Mouse (Mus musculus): ENCODE measurements at regions not wholly inside any gene's neighbourhood (a gene's known extent, or its start where the extent isn't known, plus 50 kb on each side); places are given as distances from the start of the nearest gene placed in this dataset.
"Not testable (repeated sequence)": the region's sequence is repeated elsewhere in the genome, so short reads cannot be mapped to it uniquely, and the experiment has no call there.

GRCm38 (mm10) chr10:104592009-104592603, 398.3 kb downstream of the Gm4340 start:
- TF ChIP-seq CTCF (conservative IDR thresholded peaks at IDR 0.05) = no peak
- no peak for DNase-seq (ENCODE audit: low spot score in 2 of 2)

GRCm38 (mm10) chr10:104595920-104596319, 402.1 kb downstream of the Gm4340 start:
- no peak for TF ChIP-seq CTCF (conservative IDR thresholded peaks at IDR 0.05)
- no peak overlapping the region for H3K27ac ChIP-seq

More at GRCm38 (mm10) chr10:104592009-104592603, 398.3 kb downstream of the Gm4340 start:
- H3K4me3 ChIP-seq = no peak overlapping the region
- H3K27ac ChIP-seq = no peak overlapping the region

GRCm38 (mm10) chr10:104627629-104628028, 433.8 kb downstream of the Gm4340 start:
- DNase-seq (ENCODE audit: low spot score in 2 of 2) = no peak
- no peak for TF ChIP-seq CTCF (conservative IDR thresholded peaks at IDR 0.05)
- Histone ChIP-seq H3K27ac (no peak overlapping the region), H3K4me3 (no peak overlapping the region)

More at GRCm38 (mm10) chr10:104595920-104596319, 402.1 kb downstream of the Gm4340 start:
- H3K4me3 ChIP-seq = no peak overlapping the region
- DNase-seq (ENCODE audit: low spot score in 2 of 2) = peak; percentile 10 to 11

- Histone ChIP-seq H3K27ac (no peak overlapping the region), H3K4me3 (no peak overlapping the region)
- DNase-seq (ENCODE audit: low spot score in 2 of 2) = no peak
- TF ChIP-seq CTCF (conservative IDR thresholded peaks at IDR 0.05) = no peak
These were observed 457.2 kb downstream of the Gm4340 start for GRCm38 (mm10) chr10:104651020-104651419.

- Histone ChIP-seq H3K27ac (no peak overlapping the region), H3K4me3 (no peak overlapping the region)
- DNase-seq (ENCODE audit: low spot score in 2 of 2) = no peak
- TF ChIP-seq CTCF (conservative IDR thresholded peaks at IDR 0.05) = no peak
These were observed 466.5 kb downstream of the Gm4340 start for GRCm38 (mm10) chr10:104660298-104660697.

GRCm38 (mm10) chr10:104661672-104662071, 467.8 kb downstream of the Gm4340 start:
- no peak for TF ChIP-seq CTCF (conservative IDR thresholded peaks at IDR 0.05)
- DNase-seq (ENCODE audit: low spot score in 2 of 2) = peak in 1 of 2 experiments; percentile 8
- Histone ChIP-seq H3K4me3 (no peak overlapping the region), H3K27ac (no peak overlapping the region)

GRCm38 (mm10) chr10:104668286-104668685, 474.4 kb downstream of the Gm4340 start:
- Histone ChIP-seq H3K27ac (no peak overlapping the region), H3K4me3 (no peak overlapping the region)
- no peak for TF ChIP-seq CTCF (conservative IDR thresholded peaks at IDR 0.05)
- DNase-seq (ENCODE audit: low spot score in 2 of 2) = peak in 1 of 2 experiments; percentile 2

GRCm38 (mm10) chr10:104684717-104685336, 491.0 kb downstream of the Gm4340 start:
- Histone ChIP-seq H3K27ac (no peak overlapping the region), H3K4me3 (no peak overlapping the region)
- no peak for TF ChIP-seq CTCF (conservative IDR thresholded peaks at IDR 0.05)
- no peak for DNase-seq (ENCODE audit: low spot score in 2 of 2)

GRCm38 (mm10) chr10:104685857-104686256, 492.0 kb downstream of the Gm4340 start:
- no peak overlapping the region for H3K4me3 ChIP-seq

GRCm38 (mm10) chr10:104686669-104687068, 492.8 kb downstream of the Gm4340 start:
- Histone ChIP-seq H3K27ac (no peak overlapping the region), H3K4me3 (no peak overlapping the region)
- peak in 1 of 2 experiments; percentile 26 for DNase-seq (ENCODE audit: low spot score in 2 of 2)
- TF ChIP-seq CTCF (conservative IDR thresholded peaks at IDR 0.05) = no peak

More at GRCm38 (mm10) chr10:104685857-104686256, 492.0 kb downstream of the Gm4340 start:
- no peak for DNase-seq (ENCODE audit: low spot score in 2 of 2)
- no peak for TF ChIP-seq CTCF (conservative IDR thresholded peaks at IDR 0.05)
- H3K27ac ChIP-seq = no peak overlapping the region

- no peak for DNase-seq (ENCODE audit: low spot score in 2 of 2)
- Histone ChIP-seq H3K27ac (no peak overlapping the region), H3K4me3 (no peak overlapping the region)
- no peak for TF ChIP-seq CTCF (conservative IDR thresholded peaks at IDR 0.05)
These were observed 501.1 kb downstream of the Gm4340 start for GRCm38 (mm10) chr10:104694974-104695373.

- Histone ChIP-seq H3K27ac (no peak overlapping the region), H3K4me3 (no peak overlapping the region)
- DNase-seq (ENCODE audit: low spot score in 2 of 2) = no peak
- no peak for TF ChIP-seq CTCF (conservative IDR thresholded peaks at IDR 0.05)
These were observed 515.1 kb downstream of the Gm4340 start for GRCm38 (mm10) chr10:104708926-104709325.

- H3K27ac ChIP-seq; DNase-seq (ENCODE audit: low spot score in 2 of 2); H3K4me3 ChIP-seq: not testable (repeated sequence)
These were observed 519.6 kb downstream of the Gm4340 start for GRCm38 (mm10) chr10:104713281-104713915.
